Mouse (Mus musculus) heart, adult 2 months (tissue): ENCODE measurements at regions not wholly inside any gene's neighbourhood (a gene's known extent, or its start where the extent isn't known, plus 50 kb on each side); places are given as distances from the start of the nearest gene placed in this dataset.

ENCODE experiments used
- DNase-seq, 2 experiments: peaks; one replicate each; pipeline ENCODE4 v3.0.0; 2021
- H3K27ac ChIP-seq: fragments of 200-600 bp; 2 replicates; pipeline ENCODE4 v1.8.1; 2022
- H3K27me3 ChIP-seq: fragments of 200-500 bp; 2 replicates; pipeline ENCODE4 v1.6.1; 2012; ENCODE audit warnings: mild to moderate bottlenecking, low read length, inconsistent platforms, mixed read lengths; ENCODE audit not compliant: control insufficient read depth, insufficient read depth
- H3K36me3 ChIP-seq: fragments of 200-500 bp; 2 replicates; pipeline ENCODE4 v1.6.1; 2012; ENCODE audit warnings: low read length, inconsistent platforms; ENCODE audit not compliant: control insufficient read depth, insufficient read depth
- H3K4me1 ChIP-seq: fragments of 200-500 bp; 2 replicates; pipeline ENCODE4 v1.6.1; 2011; ENCODE audit warnings: low read length; ENCODE audit not compliant: control insufficient read depth, insufficient read depth
- H3K4me3 ChIP-seq: fragments of 200-600 bp; 2 replicates; pipeline ENCODE4 v1.8.1; 2022
- H3K79me2 ChIP-seq: fragments of 200-500 bp; replicated peaks from 2 replicates; pipeline ENCODE4 v1.6.1; 2012; ENCODE audit warnings: mild to moderate bottlenecking, inconsistent platforms, low read length, moderate library complexity, mixed read lengths; ENCODE audit not compliant: control insufficient read depth, insufficient read depth
- H3K9ac ChIP-seq: fragments of 200-500 bp; 2 replicates; pipeline ENCODE4 v1.6.1; 2012; ENCODE audit warnings: low read depth, mild to moderate bottlenecking, control low read depth, inconsistent platforms, low read length, mixed read lengths
- CTCF ChIP-seq: fragments of 200-600 bp; IDR thresholded peaks from 2 replicates; pipeline ENCODE4 v1.8.1; 2022; ENCODE audit warnings: antibody characterized with exemption, mild to moderate bottlenecking, moderate library complexity
- EP300 ChIP-seq: fragments of 200-500 bp; IDR thresholded peaks from 2 replicates; pipeline ENCODE4 v1.6.1; 2011; ENCODE audit warnings: low read depth, low read length, control low read depth; ENCODE audit not compliant: insufficient read depth
- POLR2A ChIP-seq: fragments of 200-500 bp; IDR thresholded peaks from 2 replicates; pipeline ENCODE4 v1.6.1; 2011; ENCODE audit warnings: mild to moderate bottlenecking, low read depth, low read length, control low read depth; ENCODE audit not compliant: insufficient read depth
- WGBS: fragments of 180-500 bp; shearing (Covaris S2); methylation state at CpG from one replicate; pipeline ENCODE4 v1.1.7; 2018; 5-methylcytosine and 5-hydroxymethylcytosine counted together
- intact Hi-C: fragments of 180-260 bp; cut with DNase I; formaldehyde crosslinking; loops from one replicate; pipeline ENCODE4 v1.15.1; 2025

- H3K4me3 ChIP-seq: no peak overlapping the region
- no peak overlapping the region for H3K9ac ChIP-seq
- H3K27me3 ChIP-seq: no peaks in the 10 kb centered on the region
- TF ChIP-seq EP300 (no peak), POLR2A (no peak)
- H3K4me1 ChIP-seq: no peaks in the 10 kb centered on the region
- H3K27ac ChIP-seq: no peak overlapping the region
- 81% methylated on average over 11 of the region's 11 CpGs for WGBS
- intact Hi-C loops: no loop called here
- H3K79me2 ChIP-seq: no peaks in the 10 kb centered on the region
- H3K36me3 ChIP-seq: no peaks in the 10 kb centered on the region
- DNase-seq: no peak
These were observed 190.2 kb upstream of the Fam19a5 start for GRCm38 (mm10) chr15:87353886-87354285.

DNA sequence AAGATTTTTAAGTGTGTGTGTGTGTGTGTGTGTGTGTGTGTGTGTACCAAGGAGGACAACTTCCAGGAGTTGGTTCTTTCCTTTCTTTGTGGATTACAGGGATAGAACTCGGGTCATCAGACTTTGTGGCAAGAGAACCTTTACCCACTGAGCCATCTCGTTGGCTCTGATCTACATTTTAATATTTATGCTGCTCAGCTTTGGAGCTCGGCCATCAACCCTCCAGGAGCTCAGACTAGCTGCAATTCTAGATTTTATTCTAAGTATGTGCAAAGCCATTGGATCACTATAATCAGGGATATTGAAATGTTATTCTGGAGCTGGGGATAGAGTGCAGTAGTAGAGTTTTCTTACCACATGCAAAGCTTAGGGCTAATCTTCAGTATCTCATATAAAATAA is 183.6 kb upstream of the Fam19a5 start:
- H3K4me3 ChIP-seq: no peak overlapping the region
- H3K4me1 ChIP-seq: no peaks in the 10 kb centered on the region
- DNase-seq: no peak
- H3K27me3 ChIP-seq: no peaks in the 10 kb centered on the region
- 70% methylated on average over 3 of the region's 3 CpGs for WGBS
- H3K36me3 ChIP-seq: no peaks in the 10 kb centered on the region
- intact Hi-C loops: loop anchor here (10.0 kb wide), 1 partner anchor 184 kb away; the partner anchor contains the start of gene Fam19a5
- no peak overlapping the region for H3K27ac ChIP-seq
- TF ChIP-seq POLR2A (no peak), EP300 (no peak), CTCF (no peak)
- no peaks in the 10 kb centered on the region for H3K79me2 ChIP-seq
- no peak overlapping the region for H3K9ac ChIP-seq

DNA sequence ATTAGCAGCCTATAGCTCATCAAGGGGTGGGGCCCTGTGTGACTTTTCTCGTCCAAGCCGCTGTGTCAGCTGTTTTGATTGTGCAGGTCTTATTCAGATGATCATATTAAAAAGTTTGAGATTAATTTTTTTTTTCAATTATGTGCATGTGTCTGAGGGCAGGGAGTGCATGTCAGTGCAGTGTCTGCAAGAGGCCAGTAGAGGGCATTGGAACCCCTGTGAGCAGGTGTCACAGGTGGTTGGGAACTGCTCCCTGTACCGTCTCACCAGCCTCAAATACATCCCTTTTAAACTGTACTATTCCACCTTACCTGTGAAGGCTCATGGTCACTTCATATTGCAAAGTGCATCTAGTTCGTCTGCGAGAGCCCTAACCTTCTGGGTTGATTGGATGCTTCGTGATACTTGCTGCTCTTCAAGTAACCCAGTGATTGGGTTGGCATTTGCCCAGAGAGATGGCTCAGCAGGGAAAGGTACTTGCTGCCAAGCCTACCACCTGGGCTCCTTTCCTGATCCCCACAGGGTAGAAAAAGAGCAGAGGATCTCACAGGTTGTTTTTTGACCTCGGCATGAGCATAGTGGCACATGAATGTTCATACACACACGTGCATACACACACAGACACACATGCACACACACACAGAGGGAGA is 178.3 kb upstream of the Fam19a5 start:
- DNase-seq: no peak

DNA sequence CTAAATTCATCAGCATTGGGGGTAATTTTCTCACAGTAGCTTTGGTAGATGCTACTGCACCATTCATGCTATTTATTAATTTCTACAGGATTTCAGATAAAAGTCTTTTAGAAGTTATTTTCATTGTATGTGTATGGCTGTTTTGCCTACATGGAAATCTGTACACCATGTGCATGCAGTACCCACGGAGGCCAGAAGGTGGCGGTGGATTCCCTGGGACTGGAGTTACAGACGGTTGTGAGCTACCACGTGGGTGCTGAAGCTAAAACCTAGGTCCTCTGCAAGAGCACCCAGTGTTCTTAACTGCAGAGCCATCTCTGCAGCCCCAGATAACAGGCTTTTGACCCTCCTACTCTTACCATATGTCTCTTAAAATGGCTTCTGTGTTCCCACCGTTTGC is 176.7 kb upstream of the Fam19a5 start:
- TF ChIP-seq EP300 (no peak), CTCF (peak; percentile 47)
- Histone ChIP-seq H3K36me3 (no peaks in the 10 kb centered on the region), H3K27ac (no peak overlapping the region), H3K9ac (no peak overlapping the region), H3K79me2 (no peaks in the 10 kb centered on the region), H3K4me1 (no peaks in the 10 kb centered on the region), H3K4me3 (no peak overlapping the region), H3K27me3 (no peaks in the 10 kb centered on the region)
- no peak for DNase-seq
- intact Hi-C loops: loop anchor here (10.0 kb wide), 1 partner anchor 177 kb away; the partner anchor contains the start of gene Fam19a5
- 45% methylated on average over 5 of the region's 5 CpGs for WGBS

More for the DNA sequence above, 178.3 kb upstream of the Fam19a5 start:
- Histone ChIP-seq H3K9ac (no peak overlapping the region), H3K27ac (no peak overlapping the region), H3K36me3 (no peaks in the 10 kb centered on the region), H3K79me2 (no peaks in the 10 kb centered on the region), H3K27me3 (no peaks in the 10 kb centered on the region), H3K4me3 (no peak overlapping the region), H3K4me1 (no peaks in the 10 kb centered on the region)
- TF ChIP-seq EP300: no peak
- TF ChIP-seq CTCF: peak; percentile 54
- no peak for TF ChIP-seq POLR2A
- WGBS: 43% methylated on average over 8 of the region's 8 CpGs
- intact Hi-C loops: loop anchor here (10.0 kb wide), 1 partner anchor 179 kb away; the partner anchor contains the start of gene Fam19a5

GRCm38 (mm10) chr15:87369381-87369780 is 174.7 kb upstream of the Fam19a5 start:
- 68% methylated on average over 3 of the region's 3 CpGs for WGBS
- Histone ChIP-seq H3K9ac (no peak overlapping the region), H3K4me3 (no peak overlapping the region), H3K27ac (no peak overlapping the region), H3K4me1 (no peaks in the 10 kb centered on the region), H3K36me3 (no peaks in the 10 kb centered on the region), H3K27me3 (no peaks in the 10 kb centered on the region), H3K79me2 (no peaks in the 10 kb centered on the region)
- TF ChIP-seq POLR2A: no peak
- no peak for TF ChIP-seq EP300
- no peak for TF ChIP-seq CTCF
- intact Hi-C loops: loop anchor here (10.0 kb wide), 1 partner anchor 175 kb away; the partner anchor contains the start of gene Fam19a5
- DNase-seq: no peak

- Histone ChIP-seq H3K27ac (no peak overlapping the region), H3K27me3 (no peaks in the 10 kb centered on the region), H3K36me3 (no peaks in the 10 kb centered on the region), H3K4me3 (no peak overlapping the region), H3K4me1 (no peaks in the 10 kb centered on the region), H3K9ac (no peak overlapping the region), H3K79me2 (no peaks in the 10 kb centered on the region)
- intact Hi-C loops: loop anchor here (10.0 kb wide), 1 partner anchor 175 kb away; the partner anchor contains the start of gene Fam19a5
- WGBS: 80% methylated on average over 9 of the region's 9 CpGs
- DNase-seq: no peak
- no peak for TF ChIP-seq POLR2A
- TF ChIP-seq EP300: no peak
- TF ChIP-seq CTCF: no peak
These were observed 174.3 kb upstream of the Fam19a5 start for GRCm38 (mm10) chr15:87369836-87370235.
